Mouse (Mus musculus) left cerebral cortex, postnatal 25 days (tissue): Measurements from ENCODE around the gene Casz1. TPM values are rescaled to one million over a fixed set of nuclear protein-coding genes. Genes with fewer than 3 reads are reported as not detected.

ENCODE experiments used
- DNase-seq, 2 experiments: peaks; one replicate each; pipeline ENCODE4 v3.0.0; 2022; ENCODE audit warnings: low spot score in 2 of 2, mixed read lengths in 1 of 2
- intact Hi-C: fragments of 180-260 bp; cut with DNase I; formaldehyde crosslinking; loops from one replicate; pipeline ENCODE4 v1.15.1; 2025
- total RNA-seq, 2 experiments: library from RNA; stranded (reverse); gene quantifications; 2 replicates each; pipeline ENCODE4 v1.2.3; 2021

The Casz1 gene
- total RNA-seq: 1 to 10 TPM in 1 of 2 experiments, under 1 TPM in 1; 0.94 to 1.8 TPM

DNA sequence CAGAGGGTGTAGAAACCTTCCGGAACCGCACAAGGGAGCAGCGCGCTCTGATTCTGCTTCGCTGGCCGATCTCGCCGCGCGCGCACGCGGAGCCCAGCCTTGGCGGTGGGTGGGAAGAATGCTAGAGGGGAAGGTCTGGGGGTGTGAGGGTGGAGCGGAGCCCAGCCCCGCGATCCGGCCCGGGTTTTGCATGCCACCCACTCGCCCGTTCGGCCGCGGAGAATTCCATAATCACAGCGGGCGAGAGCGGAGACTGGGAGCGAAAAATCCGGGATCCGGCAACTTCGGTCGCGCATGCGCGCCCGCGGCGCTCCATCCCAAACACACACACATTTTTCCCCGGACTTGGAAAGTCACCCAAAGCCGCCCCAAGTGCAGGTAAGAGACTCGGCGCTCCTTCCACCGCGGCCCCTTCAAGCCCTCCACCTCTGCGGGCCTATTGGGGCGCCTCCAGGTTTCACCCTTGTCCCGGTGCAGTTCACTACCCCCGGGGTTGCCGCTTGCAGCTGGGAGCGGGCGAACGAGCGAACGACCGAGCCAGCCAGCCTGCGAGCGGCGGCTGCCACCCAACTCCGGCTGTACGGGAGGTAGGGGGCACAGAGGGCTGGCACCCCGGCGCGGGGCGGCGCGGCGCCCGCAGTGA, at the start of gene Casz1:
Casz1 (plus strand) TSS at position 293 of the 643 bp plus-strand sequence.
- DNase-seq: peak; percentile 85 to 87
- intact Hi-C loops: no loop called here

DNA sequence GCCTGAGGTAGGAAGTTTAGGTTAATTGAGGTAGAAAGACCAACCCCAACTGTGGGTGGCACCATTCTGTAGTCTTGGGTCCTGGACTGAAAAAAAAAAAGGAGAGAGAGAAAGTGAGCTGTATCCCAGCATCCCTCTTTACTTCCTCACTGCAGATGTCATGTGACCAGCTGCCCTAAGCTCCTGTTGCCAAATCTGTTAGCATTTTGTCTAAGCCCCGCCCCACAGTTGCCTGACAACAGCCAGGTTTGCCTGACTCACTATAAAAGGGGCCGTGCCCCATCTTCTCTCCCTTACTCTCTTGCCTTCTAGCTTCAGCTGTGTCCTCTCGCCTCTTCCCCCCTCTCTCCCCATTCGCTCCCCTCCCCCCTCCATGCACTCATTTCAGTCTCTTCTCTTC, 45.4 kb upstream of the Casz1 start:
- intact Hi-C loops: no loop called here

GRCm38 (mm10) chr4:148760152-148760551, 44.1 kb upstream of the Casz1 start:
- intact Hi-C loops: no loop called here
- DNase-seq: no peak

More for the DNA sequence above, 45.4 kb upstream of the Casz1 start:
- no peak for DNase-seq

DNA sequence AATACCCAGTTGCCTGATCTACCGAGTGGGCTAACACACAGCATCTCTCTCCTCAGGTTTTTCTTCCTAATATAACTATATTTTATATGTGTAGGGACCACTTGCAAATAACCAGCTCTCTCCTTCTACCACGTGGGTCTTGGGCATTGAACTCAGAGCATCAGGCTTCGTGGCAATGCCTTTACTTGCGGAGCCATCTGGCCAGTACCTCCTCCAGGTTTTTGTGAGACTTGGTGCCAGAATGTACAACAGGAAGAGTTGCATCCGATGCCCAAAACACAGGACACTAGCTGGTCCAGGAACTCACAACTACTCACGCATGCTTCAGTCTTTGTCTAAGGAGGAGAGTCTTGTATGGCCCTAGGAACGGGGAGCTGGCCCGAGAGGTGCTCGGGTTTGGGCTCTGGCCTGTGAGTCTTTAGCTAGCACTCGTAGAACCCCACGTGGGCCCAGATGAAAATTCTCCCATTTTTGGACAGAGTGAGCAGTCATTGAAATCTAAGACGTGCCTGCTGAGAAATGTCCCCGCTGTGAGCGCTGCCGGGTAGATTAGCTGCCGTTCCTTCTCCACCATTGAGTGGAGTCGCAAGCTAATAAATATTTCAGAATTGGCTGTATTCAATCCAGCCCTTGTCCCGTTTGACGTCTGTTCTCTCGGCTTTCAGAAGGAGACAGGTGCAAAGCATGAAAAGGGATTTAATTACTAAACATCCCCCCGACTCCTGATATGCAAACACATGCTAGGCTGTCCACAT, 38.0 kb upstream of the Casz1 start:
- intact Hi-C loops: no loop called here

DNA sequence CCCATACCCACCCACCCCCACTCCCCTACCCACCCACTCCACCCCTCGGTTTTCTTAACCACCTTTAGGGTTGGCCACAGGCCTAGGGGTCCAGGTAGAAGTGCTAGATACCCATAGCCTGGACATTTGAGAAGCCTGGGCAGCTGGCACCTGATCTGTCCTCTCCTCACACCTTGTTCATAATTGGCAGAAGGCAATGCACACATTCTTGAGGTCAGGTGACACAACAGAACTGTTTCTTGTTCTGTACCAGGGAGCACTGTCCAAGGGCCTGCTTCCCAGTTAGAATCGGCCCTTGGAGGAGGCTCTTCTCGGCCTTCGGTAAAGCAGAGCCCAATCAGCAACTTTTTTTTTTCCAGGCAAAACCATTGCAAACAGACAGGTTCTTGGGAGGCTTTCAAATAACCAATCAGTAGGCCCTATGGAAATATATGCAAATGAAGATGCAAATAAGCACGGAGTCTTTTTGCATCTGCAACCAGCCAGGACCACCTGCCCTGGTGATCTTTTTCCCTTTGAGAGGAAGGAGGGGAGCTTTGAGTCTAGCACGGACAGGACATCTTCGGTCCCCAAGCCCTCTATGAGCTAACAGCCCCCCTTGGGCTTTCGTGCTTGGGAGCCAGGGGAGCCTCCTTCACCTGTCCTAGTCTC, 36.4 kb upstream of the Casz1 start:
- intact Hi-C loops: no loop called here
- no peak for DNase-seq

More for the DNA sequence above, 38.0 kb upstream of the Casz1 start:
- DNase-seq: no peak

DNA sequence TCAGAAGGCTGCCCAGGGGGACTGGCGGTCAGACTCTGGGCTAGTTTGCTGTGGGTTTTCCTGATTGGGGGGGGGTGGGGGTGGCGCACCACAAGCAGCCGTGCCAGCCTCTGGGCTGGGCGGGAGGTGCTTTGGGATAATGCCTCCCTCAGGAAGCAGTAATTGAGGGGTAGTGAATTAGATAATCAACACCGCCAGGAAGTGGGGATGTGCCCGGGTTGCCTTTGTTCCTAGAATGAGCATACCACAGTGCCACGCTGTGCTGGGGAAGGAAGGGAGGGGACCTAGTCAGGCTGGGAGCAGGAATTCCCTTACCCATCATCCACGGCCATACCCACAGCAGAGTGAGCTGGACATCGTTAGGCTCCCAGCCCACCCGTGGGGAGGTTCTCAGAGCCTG, 35.6 kb upstream of the Casz1 start:
- DNase-seq: no peak
- intact Hi-C loops: no loop called here

- intact Hi-C loops: no loop called here
- DNase-seq: no peak
These were observed 33.4 kb upstream of the Casz1 start for GRCm38 (mm10) chr4:148770582-148771408.

- DNase-seq: no peak
- intact Hi-C loops: no loop called here
These were observed 32.8 kb upstream of the Casz1 start for GRCm38 (mm10) chr4:148771409-148771929.

GRCm38 (mm10) chr4:148772658-148773057, 31.6 kb upstream of the Casz1 start:
- DNase-seq: no peak
- intact Hi-C loops: no loop called here

GRCm38 (mm10) chr4:148774036-148774435, 30.2 kb upstream of the Casz1 start:
- no peak for DNase-seq
- intact Hi-C loops: no loop called here

- no peak for DNase-seq
- intact Hi-C loops: no loop called here
These were observed 28.6 kb upstream of the Casz1 start for GRCm38 (mm10) chr4:148775476-148776269.

DNA sequence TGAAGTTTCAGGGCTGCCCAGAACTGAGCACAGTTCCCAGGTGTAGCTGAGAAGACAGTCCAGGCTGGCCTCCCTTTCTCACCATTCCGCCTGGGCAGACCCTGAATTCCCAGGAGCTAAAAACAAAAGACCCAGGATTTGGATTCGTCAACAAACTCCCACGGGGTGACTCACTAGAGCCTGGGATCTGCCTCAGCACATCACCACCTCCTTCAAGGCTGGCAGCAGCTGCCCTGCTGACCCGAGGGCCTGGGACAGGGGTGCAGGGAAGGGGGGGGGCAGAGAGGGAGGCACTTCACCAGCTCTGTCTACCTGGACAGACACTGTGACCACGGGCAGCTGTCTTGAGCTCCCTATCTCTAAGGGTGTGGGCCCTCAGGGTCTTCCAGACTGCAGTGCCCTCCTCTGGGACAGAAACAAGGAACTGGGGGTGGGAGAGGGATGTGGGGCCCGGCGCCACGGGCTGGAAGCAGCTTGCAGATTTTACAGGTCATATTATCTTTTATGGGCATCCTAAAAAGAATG, 24.1 kb upstream of the Casz1 start:
- DNase-seq: no peak
- intact Hi-C loops: no loop called here

GRCm38 (mm10) chr4:148781516-148781915, 22.7 kb upstream of the Casz1 start:
- intact Hi-C loops: no loop called here
- DNase-seq: peak in 1 of 2 experiments; percentile 8

- no peak for DNase-seq
- intact Hi-C loops: no loop called here
These were observed 21.3 kb upstream of the Casz1 start for GRCm38 (mm10) chr4:148782880-148783279.

DNA sequence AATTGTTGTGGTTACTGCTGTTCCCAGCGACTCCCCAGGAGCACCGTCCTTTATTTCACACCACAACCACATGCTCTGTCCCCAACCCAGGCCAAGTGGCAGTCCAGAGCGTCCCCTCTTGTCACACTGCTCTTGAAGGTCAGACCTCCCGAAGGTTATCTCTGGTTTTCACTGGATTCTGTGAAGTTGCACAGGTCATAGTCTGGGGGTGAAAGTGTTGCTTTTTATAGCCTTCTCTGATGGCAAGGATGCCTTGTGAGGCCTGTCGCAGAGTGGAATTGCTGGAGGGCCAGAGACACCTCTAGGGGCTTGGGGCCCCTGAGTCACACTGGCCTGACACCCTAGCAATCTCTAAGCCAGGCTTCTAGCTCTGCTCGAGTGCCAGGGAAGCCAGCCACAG, 20.5 kb upstream of the Casz1 start:
- intact Hi-C loops: no loop called here
- DNase-seq: no peak

GRCm38 (mm10) chr4:148785053-148785567, 19.1 kb upstream of the Casz1 start:
- intact Hi-C loops: no loop called here
- no peak for DNase-seq

DNA sequence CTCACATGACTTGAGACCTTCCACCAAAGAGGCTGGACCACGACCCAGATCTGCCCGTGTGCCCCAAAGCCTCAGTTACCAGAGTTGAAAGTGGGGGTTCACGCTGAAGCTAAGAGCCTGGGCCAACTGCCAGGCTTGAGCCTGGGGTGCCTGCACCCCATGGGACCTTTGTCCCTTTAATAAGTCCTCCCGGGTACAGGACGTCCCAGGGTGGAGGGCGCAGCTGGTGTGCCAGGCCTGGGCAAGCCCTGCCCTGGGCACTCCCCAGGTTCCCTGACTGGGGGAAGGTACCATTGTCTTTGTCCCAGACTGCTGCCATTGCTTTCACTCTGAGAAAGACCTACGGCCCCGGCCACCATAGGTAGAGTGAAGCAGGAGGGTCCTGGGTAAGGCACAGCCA, 18.2 kb upstream of the Casz1 start:
- DNase-seq: no peak
- intact Hi-C loops: no loop called here

DNA sequence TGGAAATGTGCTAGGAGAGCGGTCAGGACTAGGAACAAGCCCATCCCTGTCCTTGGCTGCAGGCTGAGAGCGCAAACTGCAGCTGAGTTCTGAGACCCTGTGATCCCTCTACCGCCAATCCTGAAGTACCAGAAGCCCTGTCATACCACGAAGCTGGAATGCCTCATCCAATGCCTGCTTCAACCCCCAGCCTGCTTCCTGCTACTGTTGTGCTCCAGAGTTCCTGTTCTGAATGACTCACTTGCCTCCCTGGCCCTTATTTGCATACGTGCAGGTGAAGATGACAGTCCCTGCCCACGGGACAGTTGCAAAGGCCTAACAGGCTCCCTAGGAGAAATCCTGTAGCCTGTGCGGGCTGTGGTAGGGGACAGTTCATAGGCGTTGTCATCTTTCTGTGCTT, 13.3 kb upstream of the Casz1 start:
- no peak for DNase-seq
- intact Hi-C loops: no loop called here
